Mouse (Mus musculus) forebrain, embryonic 12.5 days (tissue): ENCODE measurements around the gene Txndc16. TPM values are rescaled to one million over a fixed set of nuclear protein-coding genes. Genes with fewer than 3 reads are reported as not detected.
A peak's percentile ranks its signal among the peaks of the same experiment; 100 is the strongest.

ENCODE experiments used
- ATAC-seq: fragments of 200-750 bp; cut with Nextera tagmentation; 2 replicates; pipeline ENCODE4 v1.8.0; 2017; ENCODE audit warnings: moderate TSS enrichment; ENCODE audit not compliant: low FRiP score
- H3K27ac ChIP-seq: fragments of 300-500 bp; sonication (generic); 2 replicates; pipeline ENCODE4 v1.5.1; 2016; ENCODE audit warnings: mild to moderate bottlenecking
- H3K27me3 ChIP-seq: fragments of 300-500 bp; sonication (generic); 2 replicates; pipeline ENCODE4 v1.6.1; 2016; ENCODE audit warnings: mild to moderate bottlenecking
- H3K36me3 ChIP-seq: fragments of 300-500 bp; sonication (generic); replicated peaks from 2 replicates; pipeline ENCODE4 v1.6.1; 2016; ENCODE audit warnings: mild to moderate bottlenecking
- H3K4me1 ChIP-seq: fragments of 300-500 bp; sonication (generic); 2 replicates; pipeline ENCODE4 v1.6.1; 2016
- H3K4me2 ChIP-seq: fragments of 300-500 bp; sonication (generic); 2 replicates; pipeline ENCODE4 v1.6.1; 2016; ENCODE audit warnings: mild to moderate bottlenecking, moderate library complexity
- H3K4me3 ChIP-seq: fragments of 300-500 bp; sonication (generic); replicated peaks from 2 replicates; pipeline ENCODE4 v1.5.1; 2016; ENCODE audit warnings: mild to moderate bottlenecking
- H3K9ac ChIP-seq: fragments of 300-500 bp; sonication (generic); 2 replicates; pipeline ENCODE4 v1.6.1; 2016; ENCODE audit warnings: mild to moderate bottlenecking
- H3K9me3 ChIP-seq: fragments of 300-500 bp; sonication (generic); 2 replicates; pipeline ENCODE4 v1.6.1; 2016
- WGBS: fragments of 180-500 bp; shearing (Covaris S2); methylation state at CpG from one replicate; pipeline ENCODE4 v1.1.7; 2016; 5-methylcytosine and 5-hydroxymethylcytosine counted together
- polyA plus RNA-seq: library from polyadenylated mRNA; unstranded; fragments of >200 nt; fragmentation: Nextera tagmentation; extraction: Ambion mirVana; gene quantifications from 2 replicates; pipeline ENCODE4 v1.2.1, GENCODE M21; 2016

Txndc16 gene
- polyA plus RNA-seq, 1 experiment from 2014 or later, result 23.0 TPM

- Histone ChIP-seq H3K4me2 (no peak overlapping the region), H3K4me3 (no peak overlapping the region), H3K36me3 (peaks cover 10% of the 10 kb centered on the region), H3K4me1 (no peaks in the 10 kb centered on the region), H3K27me3 (no peaks in the 10 kb centered on the region), H3K9ac (no peak overlapping the region), H3K27ac (no peak overlapping the region), H3K9me3 (no peaks in the 10 kb centered on the region)
- ATAC-seq, result no peak
Measured at GRCm38 (mm10) chr14:45200607-45201006, 19.5 kb downstream of the Txndc16 start.

- H3K27me3 ChIP-seq, result no peaks in the 10 kb centered on the region
- H3K27ac ChIP-seq, result no peak overlapping the region
- no peak overlapping the region for H3K4me2 ChIP-seq
- no peaks in the 10 kb centered on the region for H3K9me3 ChIP-seq
- H3K4me3 ChIP-seq, result no peak overlapping the region
- ATAC-seq, result no peak
- H3K9ac ChIP-seq, result no peak overlapping the region
- 86% methylated on average over 2 of the region's 2 CpGs for WGBS
- peaks cover 9% of the 10 kb centered on the region; the same call in 1 of the 2 replicates for H3K36me3 ChIP-seq
- no peaks in the 10 kb centered on the region for H3K4me1 ChIP-seq
Measured at GRCm38 (mm10) chr14:45190999-45191398, 29.1 kb downstream of the Txndc16 start.

GRCm38 (mm10) chr14:45181611-45182010 lies 38.5 kb downstream of the Txndc16 start:
- WGBS, result 84% methylated on average over 4 of the region's 4 CpGs

GRCm38 (mm10) chr14:45179606-45180005 lies 40.5 kb downstream of the Txndc16 start:
- no peaks in the 10 kb centered on the region for H3K27me3 ChIP-seq
- H3K9me3 ChIP-seq, result no peaks in the 10 kb centered on the region
- H3K4me1 ChIP-seq, result no peaks in the 10 kb centered on the region
- WGBS, result 90% methylated on average over 2 of the region's 2 CpGs
- H3K9ac ChIP-seq, result no peak overlapping the region
- no peak overlapping the region for H3K4me2 ChIP-seq
- no peak overlapping the region for H3K4me3 ChIP-seq
- ATAC-seq, result no peak
- H3K27ac ChIP-seq, result no peak overlapping the region
- H3K36me3 ChIP-seq, result no peaks in the 10 kb centered on the region

More at GRCm38 (mm10) chr14:45181611-45182010, 38.5 kb downstream of the Txndc16 start:
- Histone ChIP-seq H3K36me3 (no peaks in the 10 kb centered on the region), H3K9me3 (no peaks in the 10 kb centered on the region), H3K27me3 (no peaks in the 10 kb centered on the region), H3K27ac (no peak overlapping the region), H3K9ac (no peak overlapping the region), H3K4me1 (no peaks in the 10 kb centered on the region), H3K4me3 (no peak overlapping the region), H3K4me2 (no peak overlapping the region)
- no peak for ATAC-seq

GRCm38 (mm10) chr14:45179186-45179585 lies 40.9 kb downstream of the Txndc16 start:
- H3K36me3 ChIP-seq, result no peaks in the 10 kb centered on the region
- H3K9me3 ChIP-seq, result no peaks in the 10 kb centered on the region
- H3K27ac ChIP-seq, result no peak overlapping the region
- no peak overlapping the region for H3K4me2 ChIP-seq
- no peak overlapping the region for H3K4me3 ChIP-seq
- H3K4me1 ChIP-seq, result no peaks in the 10 kb centered on the region
- no peaks in the 10 kb centered on the region for H3K27me3 ChIP-seq
- 71% methylated on average over 2 of the region's 2 CpGs for WGBS
- H3K9ac ChIP-seq, result no peak overlapping the region
- no peak for ATAC-seq

- no peak for ATAC-seq
- WGBS, result 80% methylated on average over 14 of the region's 14 CpGs
- no peak overlapping the region for H3K4me2 ChIP-seq
- no peak overlapping the region for H3K9ac ChIP-seq
- H3K27me3 ChIP-seq, result no peaks in the 10 kb centered on the region
- no peaks in the 10 kb centered on the region for H3K36me3 ChIP-seq
- no peak overlapping the region for H3K4me3 ChIP-seq
- no peaks in the 10 kb centered on the region for H3K4me1 ChIP-seq
- H3K9me3 ChIP-seq, result no peaks in the 10 kb centered on the region
- H3K27ac ChIP-seq, result no peak overlapping the region
Measured at GRCm38 (mm10) chr14:45175012-45175740, 45.0 kb downstream of the Txndc16 start.

GRCm38 (mm10) chr14:45172260-45172659 lies 47.9 kb downstream of the Txndc16 start:
- Histone ChIP-seq H3K36me3 (no peaks in the 10 kb centered on the region), H3K27ac (no peak overlapping the region), H3K9ac (no peak overlapping the region), H3K27me3 (no peaks in the 10 kb centered on the region), H3K4me3 (no peak overlapping the region), H3K4me2 (no peak overlapping the region), H3K9me3 (no peaks in the 10 kb centered on the region), H3K4me1 (no peaks in the 10 kb centered on the region)
- ATAC-seq, result no peak
- 96% methylated on average over 5 of the region's 5 CpGs for WGBS

GRCm38 (mm10) chr14:45167366-45167765 lies 52.8 kb downstream of the Txndc16 start:
- H3K4me2 ChIP-seq, result no peak overlapping the region
- H3K36me3 ChIP-seq, result peaks cover 5% of the 10 kb centered on the region; the same call in 1 of the 2 replicates
- no peak overlapping the region for H3K27ac ChIP-seq
- no peak overlapping the region for H3K9ac ChIP-seq
- no peaks in the 10 kb centered on the region for H3K9me3 ChIP-seq
- no peak overlapping the region for H3K4me3 ChIP-seq
- no peak for ATAC-seq
- 92% methylated on average over 8 of the region's 8 CpGs for WGBS
- no peaks in the 10 kb centered on the region for H3K4me1 ChIP-seq
- no peaks in the 10 kb centered on the region for H3K27me3 ChIP-seq

- WGBS, result 89% methylated on average over 4 of the region's 4 CpGs
- ATAC-seq, result no peak
- H3K9me3 ChIP-seq, result no peaks in the 10 kb centered on the region
Measured at GRCm38 (mm10) chr14:45155511-45156173, 64.5 kb downstream of the Txndc16 start.

GRCm38 (mm10) chr14:45153258-45153657 lies 66.9 kb downstream of the Txndc16 start:
- 87% methylated on average over 2 of the region's 2 CpGs for WGBS
- no peak for ATAC-seq

More at GRCm38 (mm10) chr14:45155511-45156173, 64.5 kb downstream of the Txndc16 start:
- H3K36me3 ChIP-seq, result no peaks in the 10 kb centered on the region
- no peaks in the 10 kb centered on the region for H3K27me3 ChIP-seq
- H3K4me1 ChIP-seq, result no peaks in the 10 kb centered on the region
- no peak overlapping the region for H3K4me2 ChIP-seq
- no peak overlapping the region for H3K4me3 ChIP-seq
- no peak overlapping the region for H3K9ac ChIP-seq
- no peak overlapping the region for H3K27ac ChIP-seq

GRCm38 (mm10) chr14:45142511-45142910 lies 77.6 kb downstream of the Txndc16 start:
- no peaks in the 10 kb centered on the region for H3K9me3 ChIP-seq
- 0 out of 2 replicates have a peak, but pooled peaks have one; percentile 49 for ATAC-seq
- H3K27ac ChIP-seq, result no peak overlapping the region
- no peak overlapping the region for H3K9ac ChIP-seq
- H3K4me3 ChIP-seq, result no peak overlapping the region
- H3K36me3 ChIP-seq, result 0 out of 2 replicates have a peak, but pooled peaks cover 5% of the 10 kb centered on the region
- H3K4me2 ChIP-seq, result no peak overlapping the region
- no peaks in the 10 kb centered on the region for H3K4me1 ChIP-seq
- H3K27me3 ChIP-seq, result no peaks in the 10 kb centered on the region
- 61% methylated on average over 4 of the region's 4 CpGs for WGBS

More at GRCm38 (mm10) chr14:45153258-45153657, 66.9 kb downstream of the Txndc16 start:
- H3K4me1 ChIP-seq, result no peaks in the 10 kb centered on the region
- H3K9me3 ChIP-seq, result no peaks in the 10 kb centered on the region
- H3K9ac ChIP-seq, result no peak overlapping the region
- no peak overlapping the region for H3K4me3 ChIP-seq
- no peaks in the 10 kb centered on the region for H3K36me3 ChIP-seq
- H3K27ac ChIP-seq, result no peak overlapping the region
- H3K4me2 ChIP-seq, result no peak overlapping the region
- no peaks in the 10 kb centered on the region for H3K27me3 ChIP-seq

- Histone ChIP-seq H3K27ac (no peak overlapping the region), H3K9me3 (no peaks in the 10 kb centered on the region), H3K4me1 (no peaks in the 10 kb centered on the region), H3K4me3 (no peak overlapping the region), H3K9ac (no peak overlapping the region), H3K4me2 (no peak overlapping the region), H3K27me3 (no peaks in the 10 kb centered on the region), H3K36me3 (0 out of 2 replicates have a peak, but pooled peaks cover 5% of the 10 kb centered on the region)
- ATAC-seq, result no peak
- WGBS, result 85% methylated on average over 17 of the region's 17 CpGs
Measured at GRCm38 (mm10) chr14:45140344-45141080, 79.6 kb downstream of the Txndc16 start.
